Mouse (Mus musculus) left cerebral cortex, postnatal 25 days (tissue): ENCODE measurements at regions not wholly inside any gene's neighbourhood (a gene's known extent, or its start where the extent isn't known, plus 50 kb on each side); places are given as distances from the start of the nearest gene placed in this dataset.

Experiments used
- DNase-seq, 2 experiments: peaks; one replicate each; pipeline ENCODE4 v3.0.0; 2022; ENCODE audit warnings: low spot score in 2 of 2, mixed read lengths in 1 of 2
- intact Hi-C: fragments of 180-260 bp; cut with DNase I; formaldehyde crosslinking; loops from one replicate; pipeline ENCODE4 v1.15.1; 2025

DNA sequence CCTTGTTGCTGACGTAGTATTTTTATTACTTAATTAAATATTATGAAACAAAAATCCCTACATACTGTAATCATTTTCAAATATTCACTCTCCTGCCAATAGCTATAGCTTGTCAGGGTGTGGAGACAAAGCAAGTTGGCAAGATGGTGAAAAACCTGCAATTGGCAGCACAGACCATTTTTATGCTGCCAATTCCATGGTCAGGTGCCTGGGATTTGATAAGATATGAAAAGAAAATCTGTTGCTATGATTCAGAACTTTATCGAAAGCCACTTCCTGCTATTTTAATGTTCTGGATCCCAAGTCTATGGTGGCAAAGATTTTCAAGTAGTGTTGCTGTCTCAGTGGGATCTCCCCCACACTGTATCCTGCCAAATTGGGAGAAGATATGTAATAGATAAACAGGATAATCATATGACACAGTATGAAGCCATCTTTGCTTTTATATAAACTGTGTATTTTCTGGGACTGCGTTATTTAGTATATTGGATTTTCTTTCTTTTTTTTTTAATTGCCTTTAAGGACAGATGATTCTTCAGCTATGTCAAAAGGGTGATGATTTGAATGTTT, 165.3 kb upstream of the Lrrc3b start:
- intact Hi-C loops = no loop called here
- DNase-seq = peak; percentile 10 to 54

DNA sequence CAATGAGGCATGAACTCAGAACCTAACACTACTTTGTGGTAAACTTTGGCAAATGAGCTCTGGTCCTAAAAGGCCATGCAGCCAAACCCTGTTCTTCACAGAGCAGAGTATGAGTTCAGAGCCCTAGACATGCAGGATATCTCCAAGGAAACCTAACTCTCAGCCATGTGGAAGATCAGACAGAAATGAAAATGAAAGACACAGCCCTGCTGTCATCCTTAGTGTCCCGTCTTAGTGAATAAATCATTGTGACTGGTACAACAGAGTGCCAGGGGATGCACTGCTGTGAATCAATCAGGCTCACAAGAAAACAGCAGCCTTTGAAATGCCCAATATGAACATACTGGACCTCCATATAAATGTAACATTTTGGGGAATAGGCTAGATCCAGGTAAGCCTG, 171.4 kb upstream of the Lrrc3b start:
- intact Hi-C loops = no loop called here
- DNase-seq = no peak

DNA sequence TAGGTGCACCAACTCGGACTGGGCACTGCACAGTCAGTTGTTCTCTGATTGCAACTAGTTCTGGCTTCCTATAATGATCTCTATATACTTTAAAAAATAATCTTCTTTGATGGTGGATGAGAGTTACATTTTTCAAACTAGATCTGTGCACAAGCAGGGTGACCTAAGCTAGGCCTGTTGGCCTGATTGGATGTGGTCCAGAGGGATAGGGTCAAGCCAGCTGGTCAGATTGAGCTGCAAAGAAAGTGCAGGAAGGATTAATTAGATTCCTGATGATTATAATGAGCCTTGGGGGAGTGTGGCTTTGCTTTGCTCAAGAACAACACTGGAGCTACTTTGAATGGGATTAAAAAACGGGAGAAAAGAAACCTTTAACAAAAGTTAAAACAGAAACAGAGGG, 195.8 kb upstream of the Lrrc3b start:
- DNase-seq = no peak
- intact Hi-C loops = no loop called here

DNA sequence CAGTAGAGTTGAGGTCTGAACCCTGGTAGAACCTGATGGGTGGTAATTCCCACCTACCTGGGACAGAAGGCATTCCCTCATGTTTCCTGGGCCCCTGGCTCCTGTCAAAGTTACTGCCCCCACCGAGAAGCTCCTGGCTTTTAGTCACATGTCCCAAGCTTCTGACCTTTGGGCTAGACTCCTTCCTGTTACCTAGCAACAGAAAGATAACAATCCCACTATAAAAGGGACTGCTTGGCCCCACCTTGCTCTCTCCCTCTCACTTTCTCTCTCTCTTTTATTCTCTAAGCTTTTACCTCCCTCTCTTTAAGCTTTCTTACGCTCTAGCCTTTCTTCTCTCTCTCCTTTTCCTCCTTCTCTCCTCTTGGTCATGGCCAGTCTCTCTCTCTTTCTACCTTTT, 198.9 kb upstream of the Lrrc3b start:
- no peak for DNase-seq
- intact Hi-C loops = no loop called here

DNA sequence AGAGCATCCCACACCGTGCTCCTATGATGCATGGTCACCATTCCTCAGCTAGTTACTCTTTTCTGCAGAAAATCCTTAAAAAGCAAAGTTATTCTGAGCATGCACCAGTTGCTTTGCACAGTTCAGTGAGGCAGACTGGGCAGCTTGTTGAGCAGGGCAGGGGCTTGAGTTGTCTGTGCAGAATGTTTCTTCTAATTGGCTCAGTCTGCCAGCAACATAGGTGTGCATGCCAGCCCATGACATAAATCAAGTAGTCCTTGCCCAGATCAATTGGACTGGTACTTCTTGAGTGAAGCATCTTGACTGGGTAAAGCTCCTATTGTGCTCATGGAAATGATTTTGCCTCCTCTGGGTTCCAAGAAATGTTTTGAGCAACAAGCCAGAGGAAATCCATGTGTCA, 200.1 kb upstream of the Lrrc3b start:
- peak in 1 of 2 experiments; percentile 20 for DNase-seq
- intact Hi-C loops = no loop called here

DNA sequence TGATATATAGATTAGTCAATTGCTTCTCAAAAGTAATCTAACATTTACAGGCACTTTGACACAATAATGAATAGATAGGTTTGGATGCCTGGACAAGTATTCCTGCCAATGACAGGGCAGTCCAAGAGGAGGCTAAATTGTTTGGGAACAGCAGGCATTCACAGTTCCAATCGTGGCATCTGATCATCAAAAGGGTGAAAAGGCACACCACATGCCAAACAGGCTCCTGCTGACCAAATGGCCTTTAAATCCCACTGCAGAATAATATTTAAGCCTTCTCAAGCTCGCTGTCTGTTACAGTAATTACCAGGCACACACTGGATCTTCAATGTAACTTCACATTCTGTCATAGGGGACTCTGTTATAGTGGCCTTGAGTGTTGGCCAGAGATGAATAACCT, 222.1 kb upstream of the Lrrc3b start:
- DNase-seq = no peak
- intact Hi-C loops = no loop called here

DNA sequence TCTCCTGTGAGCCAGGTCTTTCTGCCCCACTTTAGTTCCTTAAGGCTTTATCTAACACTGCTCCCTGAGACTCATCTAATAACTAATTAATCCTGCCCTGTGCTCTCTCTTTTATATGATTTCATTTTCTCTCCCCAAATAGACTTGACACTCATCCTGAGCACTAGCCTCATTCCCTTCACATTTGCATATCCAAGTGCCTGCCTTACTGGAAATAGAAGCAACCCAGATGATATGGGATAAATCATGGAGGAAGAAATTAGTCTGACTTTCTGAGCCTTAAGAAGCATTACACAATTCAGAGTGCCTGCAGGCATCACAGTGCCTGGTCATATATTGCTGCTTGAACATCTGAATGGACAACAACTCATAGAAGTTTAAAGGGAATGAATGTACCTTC, 233.5 kb upstream of the Lrrc3b start:
- peak in 1 of 2 experiments; percentile 11 for DNase-seq
- intact Hi-C loops = no loop called here

DNA sequence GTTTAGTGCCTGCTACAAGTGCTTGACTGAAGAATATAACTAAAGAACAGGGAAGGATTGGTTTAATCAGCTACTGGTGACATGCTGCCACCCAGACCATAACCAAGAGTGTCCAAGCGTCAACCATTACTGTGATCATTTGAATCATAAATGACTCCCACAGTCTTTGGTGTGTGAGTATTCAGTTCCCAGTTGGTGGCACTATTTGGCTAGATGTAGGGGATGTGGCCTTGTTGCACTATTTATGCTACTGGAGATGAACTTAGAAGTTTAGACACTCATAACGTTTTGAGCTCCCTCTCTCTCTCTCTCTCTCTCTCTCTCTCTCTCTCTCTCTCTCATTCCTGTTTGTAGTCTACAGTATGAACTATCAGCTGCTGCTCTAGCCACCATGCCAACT, 238.4 kb upstream of the Lrrc3b start:
- intact Hi-C loops = no loop called here
- no peak for DNase-seq

DNA sequence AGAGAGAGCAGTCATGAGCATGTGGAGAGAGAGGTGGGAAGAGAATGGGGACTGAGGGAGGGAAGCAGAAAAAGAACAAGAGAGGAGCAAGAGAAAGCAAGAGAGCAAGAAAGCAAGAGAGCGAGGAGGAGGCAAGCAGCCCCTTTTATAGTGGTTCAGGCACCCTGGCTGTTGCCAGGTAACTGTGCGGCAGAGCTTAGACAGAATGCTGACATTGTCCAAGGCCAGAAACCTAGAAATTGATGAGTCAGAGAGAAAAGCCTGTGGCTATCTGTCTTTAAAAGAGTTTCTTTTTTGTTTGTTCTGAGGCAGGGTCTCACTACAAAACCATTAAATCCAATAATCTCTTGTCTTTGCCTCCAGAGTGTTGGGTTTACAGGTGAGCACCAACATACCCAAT, 240.7 kb upstream of the Lrrc3b start:
- intact Hi-C loops = no loop called here
- DNase-seq = no peak

DNA sequence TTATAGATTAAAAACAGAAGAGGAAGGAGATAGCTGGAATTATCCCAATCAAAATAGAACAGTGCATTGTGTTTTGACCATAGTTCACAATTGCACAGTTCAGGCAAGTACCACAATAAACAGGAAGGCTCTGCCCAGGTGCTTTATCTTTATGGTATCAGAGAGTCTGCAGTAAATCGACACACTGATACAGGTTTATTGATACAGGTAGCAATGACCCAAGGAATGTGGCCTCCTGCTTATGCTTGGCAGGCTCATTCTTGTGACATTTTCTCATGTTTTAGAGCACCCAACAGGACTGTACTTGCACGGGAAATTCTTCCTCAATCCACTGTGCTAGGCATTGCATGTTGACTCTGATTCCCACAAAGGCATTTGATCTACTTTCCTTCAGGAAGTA, 259.2 kb upstream of the Lrrc3b start:
- intact Hi-C loops = no loop called here
- DNase-seq = no peak

DNA sequence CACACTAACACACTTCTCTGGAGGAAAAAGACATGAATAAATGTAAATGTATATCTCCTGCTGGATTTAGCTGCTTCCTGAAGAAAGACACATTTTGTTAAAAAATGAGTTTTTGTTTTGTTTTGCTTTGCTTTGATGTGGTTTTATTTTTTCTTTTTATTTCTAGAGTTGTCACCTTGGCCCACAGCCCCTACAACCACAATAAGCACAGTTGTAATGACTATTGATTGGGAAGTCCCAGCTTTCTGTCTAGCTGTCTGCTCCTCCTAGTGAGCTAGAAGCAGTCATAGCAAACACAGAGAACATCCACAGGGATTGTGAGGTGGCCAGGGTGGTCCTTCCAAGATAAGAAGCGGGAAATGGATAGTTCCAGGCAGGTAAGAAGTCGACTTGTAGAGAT, 259.8 kb upstream of the Lrrc3b start:
- intact Hi-C loops = no loop called here
- DNase-seq = no peak

DNA sequence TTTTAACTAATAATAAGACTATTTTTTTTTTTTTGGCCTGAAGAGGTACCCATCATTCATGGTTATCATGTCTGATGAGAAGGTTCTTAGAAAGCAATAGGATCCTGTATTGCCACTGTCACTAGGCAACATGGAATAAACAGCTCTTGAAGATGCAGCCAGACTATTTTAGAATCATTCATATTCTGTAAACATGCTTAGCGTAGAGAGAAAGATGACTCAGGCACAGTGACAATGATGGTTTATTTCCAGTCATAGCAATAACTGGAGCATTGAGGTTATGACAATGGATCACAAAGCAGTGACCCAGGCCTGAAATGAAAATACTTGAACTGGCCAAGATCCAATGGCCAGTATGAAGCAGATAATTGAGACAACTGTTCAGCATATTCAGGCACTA, 283.3 kb upstream of the Lrrc3b start:
- DNase-seq = peak in 1 of 2 experiments; percentile 6
- intact Hi-C loops = no loop called here

DNA sequence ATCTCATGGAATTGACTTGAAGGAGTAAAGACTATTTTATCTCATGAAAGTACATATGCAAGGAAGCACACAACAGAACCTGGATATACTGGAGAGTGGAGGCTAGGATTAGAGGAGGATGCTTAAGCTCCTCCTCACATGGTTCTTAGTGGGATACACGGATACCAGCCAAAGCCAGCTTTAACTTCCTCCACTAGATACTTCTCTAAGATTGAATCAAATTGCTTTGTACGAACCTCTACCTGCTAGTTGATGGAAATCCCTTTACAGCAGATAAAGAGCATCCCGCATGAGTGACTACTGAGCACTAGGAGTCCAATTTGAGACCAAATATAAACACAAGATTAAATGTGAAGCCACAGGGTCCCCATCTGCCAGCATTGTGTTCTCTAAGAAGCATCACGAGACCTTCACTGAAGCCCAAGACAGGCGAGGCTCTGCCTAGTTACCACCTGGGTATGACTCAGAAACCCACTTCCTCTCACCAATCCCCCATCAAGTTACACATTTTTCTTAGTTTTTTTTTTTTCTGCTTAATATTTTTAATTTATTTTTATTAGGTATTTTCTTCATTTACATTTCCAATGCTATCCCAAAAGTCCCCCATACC, 307.9 kb upstream of the Lrrc3b start:
- intact Hi-C loops = no loop called here
- no peak for DNase-seq

DNA sequence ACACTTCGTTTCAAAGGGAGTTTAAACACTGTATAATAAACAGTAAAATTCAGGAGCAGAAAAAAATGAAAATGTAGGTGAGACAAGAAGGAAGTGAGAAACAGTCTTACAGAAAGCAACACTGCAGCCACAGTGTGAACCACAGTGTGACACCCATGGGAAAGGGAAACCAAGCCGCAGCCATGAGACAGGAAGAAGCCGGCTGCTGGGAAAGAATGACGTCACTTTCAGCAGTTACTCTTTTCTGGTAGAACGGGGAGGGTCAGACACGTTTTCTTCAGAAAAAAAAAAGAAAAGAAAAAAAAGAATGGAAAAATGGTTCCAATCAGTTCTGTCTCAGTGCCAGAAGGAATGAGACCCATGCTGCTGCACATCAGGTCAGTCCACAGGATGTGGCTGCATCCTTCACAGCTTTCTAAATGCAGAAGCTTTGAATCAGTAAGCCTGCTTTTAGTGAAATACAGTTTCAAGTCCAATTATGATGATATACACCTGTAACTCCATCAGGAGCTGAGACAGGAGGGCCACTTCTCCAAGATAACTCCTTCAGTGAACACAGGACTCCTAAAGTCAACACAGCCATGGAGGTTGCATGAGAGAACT, 331.2 kb upstream of the Lrrc3b start:
- intact Hi-C loops = no loop called here

DNA sequence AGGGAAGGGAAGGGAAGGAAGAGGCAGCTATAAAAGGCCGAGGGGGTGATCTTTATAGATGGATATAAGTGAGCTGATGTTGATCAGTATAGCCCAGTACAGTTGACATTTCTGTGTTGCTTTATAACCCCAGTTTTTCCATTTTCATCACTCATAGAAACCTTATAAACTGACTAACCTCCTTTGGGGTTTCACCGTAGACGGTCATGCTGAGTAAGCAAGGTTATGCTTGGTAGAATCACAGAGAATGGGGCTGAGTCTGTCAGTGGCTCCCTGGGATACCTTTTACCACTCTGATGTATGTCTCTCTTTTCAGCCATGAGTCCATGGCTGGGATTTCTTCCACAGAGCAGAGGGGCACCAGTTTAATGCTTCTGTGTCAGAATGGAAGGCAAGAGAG, 345.9 kb upstream of the Lrrc3b start:
- DNase-seq = no peak
- intact Hi-C loops = no loop called here

More for the DNA sequence above, 331.2 kb upstream of the Lrrc3b start:
- no peak for DNase-seq

DNA sequence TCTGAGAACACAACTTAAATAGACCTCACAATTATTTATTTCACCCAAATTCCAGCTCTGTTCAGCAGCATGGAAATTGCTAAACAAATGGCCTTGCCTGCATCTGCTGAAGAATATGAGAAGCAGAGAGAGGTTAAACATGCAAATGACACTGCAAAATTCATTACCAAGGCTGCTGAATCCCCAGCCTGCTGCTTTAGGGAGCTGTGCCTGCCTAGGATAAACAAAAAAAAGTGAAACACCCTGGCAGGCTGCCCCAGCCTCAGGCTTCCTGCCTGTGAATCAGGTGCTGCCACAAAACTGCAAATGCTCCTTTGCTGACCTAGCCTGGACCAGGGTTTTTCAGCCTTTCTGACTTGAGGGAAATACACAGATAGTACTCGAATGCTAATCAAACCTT, 346.4 kb upstream of the Lrrc3b start:
- peak in 1 of 2 experiments; percentile 12 for DNase-seq
- intact Hi-C loops = no loop called here

DNA sequence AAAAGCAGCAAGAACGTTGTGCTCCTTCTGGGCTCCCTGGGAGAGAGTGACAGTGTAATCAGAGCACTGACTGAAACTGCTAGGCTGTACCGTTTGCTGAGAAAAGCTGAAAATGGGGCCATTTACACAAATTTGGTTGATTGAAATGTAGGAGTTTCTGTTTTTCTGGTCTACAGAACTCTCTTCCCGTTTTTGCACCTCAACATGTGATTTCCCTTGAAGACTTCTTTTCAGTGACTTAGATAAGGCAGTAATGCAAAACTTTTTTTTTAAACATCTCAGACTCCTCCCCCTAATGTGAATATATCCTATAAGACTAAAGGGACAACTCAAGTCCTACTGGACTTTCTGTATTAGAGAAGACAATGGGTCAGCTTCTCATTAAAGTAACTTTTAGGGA, 356.9 kb upstream of the Lrrc3b start:
- no peak for DNase-seq
- intact Hi-C loops = no loop called here

DNA sequence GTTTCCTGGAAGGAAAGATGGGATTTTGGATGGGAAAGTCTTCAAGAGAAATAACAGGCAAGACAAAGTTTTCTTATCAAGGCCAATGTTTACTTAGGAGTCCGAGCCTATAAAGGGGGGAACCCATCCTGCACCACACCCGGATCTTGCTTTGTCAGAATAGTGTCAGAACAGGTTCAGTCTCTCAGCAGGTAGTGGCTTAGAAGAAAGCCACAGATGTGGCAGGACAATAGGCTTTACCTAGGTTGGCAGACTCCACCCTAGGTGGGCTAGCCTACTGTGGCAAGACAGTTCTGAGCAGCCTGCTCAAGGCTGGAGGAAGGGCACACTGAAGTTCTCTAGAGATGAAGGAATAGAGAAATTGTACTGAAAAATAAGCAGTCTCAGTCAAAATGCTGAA, 358.2 kb upstream of the Lrrc3b start:
- intact Hi-C loops = no loop called here
- DNase-seq = no peak

DNA sequence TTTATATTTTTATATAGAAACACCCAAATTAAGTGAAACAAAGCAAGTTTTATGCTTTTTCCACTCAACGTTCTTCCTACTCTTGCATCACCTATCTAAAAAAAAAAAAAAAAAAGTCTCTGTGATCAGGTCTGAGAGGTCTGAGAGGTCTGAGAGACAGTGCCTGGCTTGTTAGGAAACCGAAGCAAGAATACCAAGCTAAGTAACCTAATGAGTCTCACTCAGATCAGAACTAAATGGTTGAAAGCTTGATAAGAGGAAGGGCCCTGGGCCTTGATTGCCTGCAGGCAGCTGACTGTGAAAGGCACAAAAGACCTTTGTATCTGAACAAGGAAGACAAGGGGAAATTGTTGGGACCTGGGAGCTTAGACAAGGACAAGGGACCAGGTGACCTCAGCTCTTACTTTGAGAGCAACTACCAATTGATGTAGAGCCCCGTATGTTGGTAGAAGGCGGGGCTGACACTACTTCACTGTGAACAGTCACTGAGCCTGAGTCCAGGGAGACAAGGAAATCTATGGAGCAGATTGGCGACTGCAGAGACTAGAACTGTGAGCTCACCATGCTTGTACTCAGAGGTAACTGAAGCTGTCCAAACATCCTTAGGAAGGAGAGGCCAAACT, 362.8 kb upstream of the Lrrc3b start:
- no peak for DNase-seq
- intact Hi-C loops = no loop called here

DNA sequence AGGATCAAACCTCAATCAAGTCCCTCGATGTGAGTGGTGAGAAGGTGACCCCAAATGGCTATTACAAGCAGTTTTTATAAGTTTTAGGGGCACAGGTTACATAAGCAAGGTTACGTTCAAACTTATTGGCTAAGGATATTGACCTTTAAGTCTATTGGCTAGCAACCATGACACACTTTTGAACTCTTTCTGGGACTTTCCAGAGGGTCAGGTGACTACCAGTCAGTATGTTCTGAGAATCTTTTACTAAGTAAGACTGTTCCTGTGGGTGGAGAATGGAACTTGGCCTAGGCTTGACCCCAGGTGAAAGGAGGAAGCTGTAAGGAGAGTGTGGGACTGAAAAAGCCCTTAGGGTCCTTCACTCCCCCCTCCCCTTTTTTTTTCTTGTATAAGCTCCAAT, 370.3 kb upstream of the Lrrc3b start:
- intact Hi-C loops = no loop called here

DNA sequence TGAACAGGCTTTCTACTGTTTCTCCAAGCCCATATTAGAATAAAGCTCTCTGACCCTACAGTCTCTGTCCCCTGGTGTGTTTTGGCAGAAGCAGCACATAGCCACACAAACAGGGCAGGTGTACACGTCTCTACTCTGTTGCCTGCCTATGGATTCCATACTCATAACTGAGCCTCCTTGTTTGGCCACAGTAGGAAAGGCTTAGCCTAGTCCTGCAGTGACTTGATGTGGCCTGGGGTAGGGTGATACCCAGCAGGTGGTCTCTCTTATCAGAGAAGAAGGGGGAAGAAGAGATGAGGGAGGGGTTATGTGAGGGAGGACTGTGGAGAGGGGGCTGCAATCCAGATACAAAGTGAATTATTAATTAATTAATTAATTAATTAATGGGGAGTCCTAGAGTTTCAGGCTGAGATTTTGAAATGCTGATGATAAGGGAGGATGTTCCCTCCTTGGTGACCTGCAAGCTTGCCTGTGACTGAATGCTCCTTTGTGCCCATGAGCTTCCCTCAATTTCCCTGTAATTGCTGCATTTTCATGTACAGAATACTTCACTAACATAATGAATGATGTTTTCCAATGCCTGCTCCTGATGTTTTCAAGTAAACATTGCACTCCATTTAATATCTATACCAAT, 402.7 kb upstream of the Lrrc3b start:
- intact Hi-C loops = no loop called here
- no peak for DNase-seq

More for the DNA sequence above, 370.3 kb upstream of the Lrrc3b start:
- no peak for DNase-seq
